ENCODE assay signal across 8 mouse cellular contexts in genomic region chr14:40958986-40959381, GRCm38 (mm10). TPM values are rescaled to one million over a fixed set of nuclear protein-coding genes. Genes with fewer than 3 reads are reported as not detected.
DNase-seq lines count a peak whose midpoint lies in the region; ATAC-seq lines count a peak whose summit lies in the region.

No protein-coding gene starts in this region.

- H3K27ac ChIP-seq in heart, embryonic 15.5 days, result peak overlapping the region; percentile 82
- H3K27ac ChIP-seq in midbrain, embryonic 13.5 days, result peak overlapping the region; percentile 65; the same call in 1 of the 2 replicates

- peak; percentile 60 for DNase-seq in CD4-positive, CD25-positive, alpha-beta regulatory T cell, adult 2 months (ENCODE audit: low read depth, low spot score)
- DNase-seq in ZHBTc4 (ENCODE audit: low read depth, low spot score), result peak; percentile 56
- DNase-seq in kidney, postnatal 36 days, result peak; percentile 70 to 78
- no peak for DNase-seq in gastrocnemius, postnatal 4 days (ENCODE audit: low spot score in 2 of 2)
- no peak for DNase-seq in left cerebral cortex, adult 9 months (ENCODE audit: low spot score in 2 of 2)
- DNase-seq in embryo, embryonic 10 days (ENCODE audit: low spot score), result no peak

- ATAC-seq in heart, embryonic 15.5 days (replicated peaks; ENCODE audit: insufficient number of reproducible peaks, insufficient read depth, low FRiP score, low read depth), result no peak; the same call in 1 of the 2 replicates
- ATAC-seq in midbrain, embryonic 13.5 days, result no peak

- peak overlapping the region; percentile 10 for H3K4me2 ChIP-seq in heart, embryonic 15.5 days
- H3K4me2 ChIP-seq in midbrain, embryonic 13.5 days (replicated peaks), result no peak overlapping the region

- H3K4me3 ChIP-seq in heart, embryonic 15.5 days, result no peak overlapping the region
- no peak overlapping the region for H3K4me3 ChIP-seq in midbrain, embryonic 13.5 days (replicated peaks)

- no peak overlapping the region for H3K9ac ChIP-seq in heart, embryonic 15.5 days
- H3K9ac ChIP-seq in midbrain, embryonic 13.5 days (replicated peaks), result no peak overlapping the region

- no peaks in the 10 kb centered on the region for H3K36me3 ChIP-seq in heart, embryonic 15.5 days
- no peaks in the 10 kb centered on the region for H3K36me3 ChIP-seq in midbrain, embryonic 13.5 days

- H3K9me3 ChIP-seq in heart, embryonic 15.5 days (replicated peaks), result no peaks in the 10 kb centered on the region
- no peaks in the 10 kb centered on the region for H3K9me3 ChIP-seq in midbrain, embryonic 13.5 days

- 60% methylated on average over 2 of the region's 2 CpGs for WGBS in heart, embryonic 15.5 days
- WGBS in midbrain, embryonic 13.5 days, result 52% methylated on average over 2 of the region's 2 CpGs

- H3K4me1 ChIP-seq in heart, embryonic 15.5 days (replicated peaks), result peaks cover 77% of the 10 kb centered on the region
- peaks cover 89% of the 10 kb centered on the region for H3K4me1 ChIP-seq in midbrain, embryonic 13.5 days (replicated peaks)

- H3K27me3 ChIP-seq in heart, embryonic 15.5 days, result no peaks in the 10 kb centered on the region
- H3K27me3 ChIP-seq in midbrain, embryonic 13.5 days, result no peaks in the 10 kb centered on the region

RNA-seq across cellular contexts. Expression of gene Tspan14, which starts 7.6 kb away (rescaled TPM):
- polyA plus RNA-seq in heart, embryonic 15.5 days (2015; fragmentation: Nextera tagmentation; extraction: Ambion mirVana), result 32.7 and 50.9 TPM in 2 replicates
- 79.7 and 80.4 TPM in 2 replicates for polyA plus RNA-seq in midbrain, embryonic 13.5 days (2015; fragmentation: Nextera tagmentation; extraction: Ambion mirVana)
- total RNA-seq in gastrocnemius, postnatal 4 days (2021), result 10 to 100 TPM; 29.0 to 29.4 TPM

RNA-seq across cellular contexts. Expression of gene Fam213a, which starts 54.6 kb away (rescaled TPM):
- polyA plus RNA-seq in heart, embryonic 15.5 days (2015; fragmentation: Nextera tagmentation; extraction: Ambion mirVana), result 42.9 and 44.8 TPM in 2 replicates
- polyA plus RNA-seq in midbrain, embryonic 13.5 days (2015; fragmentation: Nextera tagmentation; extraction: Ambion mirVana), result 66.9 and 67.2 TPM in 2 replicates
- 10 to 100 TPM in 1 of 2 experiments, 1 to 10 TPM in 1; 9.2 to 16.2 TPM for total RNA-seq in gastrocnemius, postnatal 4 days (2021)

Comparison
In these comparisons a context has a peak if more than half of its experiments do, and no peak if none do; other contexts are left out.
1. DNase-seq: peak in CD4-positive, CD25-positive, alpha-beta regulatory T cell, adult 2 months (single experiment), ZHBTc4 (single experiment) and kidney, postnatal 36 days (2 of 2); none in gastrocnemius, postnatal 4 days (0 of 2), left cerebral cortex, adult 9 months (0 of 2) and embryo, embryonic 10 days (single experiment).